14 mouse cellular contexts compared by ENCODE assay signal in genomic region chr11:69849128-69849527, GRCm38 (mm10). TPM values are rescaled to one million over a fixed set of nuclear protein-coding genes. Genes with fewer than 3 reads are reported as not detected.
DNase-seq lines count a peak whose midpoint lies in the region; ATAC-seq and TF ChIP-seq lines count a peak whose summit lies in the region.
"Had no signal": no experiment of that assay in that cellular context is flagged by ENCODE, and none has a peak within 500 bp of the region (broad histone marks: within the 10 kb centered on the region; RNA-seq: fewer than 3 reads in every experiment).

No protein-coding gene starts in this region.

- TF ChIP-seq CTCF in kidney, adult 2 months (conservative IDR thresholded peaks at IDR 0.05; ENCODE audit: insufficient read depth, insufficient read length, low read depth, low read length) = no peak
- TF ChIP-seq CTCF in bone marrow, adult 2 months (IDR thresholded peaks at IDR 0.05; ENCODE audit: control insufficient read depth, insufficient read depth, low read length) = no peak

- peak overlapping the region; percentile 14 for H3K27ac ChIP-seq in forebrain, embryonic 13.5 days
- no peak overlapping the region for H3K27ac ChIP-seq in forebrain, embryonic 10.5 days
- H3K27ac ChIP-seq in kidney, adult 2 months (ENCODE audit: insufficient read depth, low read depth, low read length) = no peak overlapping the region
- H3K27ac ChIP-seq in bone marrow, adult 2 months (ENCODE audit: control insufficient read depth, insufficient read depth, low read depth, low read length, poor library complexity) = peak overlapping the region; percentile 69
- H3K27ac ChIP-seq in liver, embryonic 11.5 days (ENCODE audit: low read depth, low read length) = peak overlapping the region; percentile 16; the same call in 1 of the 2 replicates
- no peak overlapping the region for H3K27ac ChIP-seq in midbrain, embryonic 16.5 days (ENCODE audit: low read length)
- H3K27ac ChIP-seq: neural tube, embryonic 15.5 days had no signal

- no peak for TF ChIP-seq POLR2A in kidney, adult 2 months (IDR thresholded peaks at IDR 0.05; ENCODE audit: low read depth, low read length)
- no peak for TF ChIP-seq POLR2A in bone marrow, adult 2 months (IDR thresholded peaks at IDR 0.05; ENCODE audit: borderline replicate concordance, control insufficient read depth, low read depth, low read length)

- ATAC-seq in forebrain, embryonic 13.5 days = no peak
- no peak for ATAC-seq in liver, embryonic 11.5 days (replicated peaks; ENCODE audit: low FRiP score)
- no peak for ATAC-seq in midbrain, embryonic 16.5 days

- DNase-seq in forebrain, embryonic 10.5 days (ENCODE audit: extremely low spot score, low spot score) = no peak
- peak; percentile 23 for DNase-seq in kidney, adult 2 months
- DNase-seq in kidney, adult 11 months = no peak
- no peak for DNase-seq in liver, embryonic 11.5 days (ENCODE audit: low spot score)
- no peak for DNase-seq in urinary bladder, adult 18-20 months (ENCODE audit: low spot score in 2 of 2)
- DNase-seq: adrenal gland, postnatal 10 days; right cerebral cortex, adult 18-20 months; thymus, postnatal 25 days had no signal

- H3K9me3 ChIP-seq in forebrain, embryonic 13.5 days (replicated peaks) = no peaks in the 10 kb centered on the region
- no peaks in the 10 kb centered on the region for H3K9me3 ChIP-seq in forebrain, embryonic 10.5 days
- H3K9me3 ChIP-seq in liver, embryonic 11.5 days (ENCODE audit: control insufficient read depth, low read length) = no peaks in the 10 kb centered on the region
- no peaks in the 10 kb centered on the region for H3K9me3 ChIP-seq in midbrain, embryonic 16.5 days (replicated peaks; ENCODE audit: control insufficient read depth, low read length, poor library complexity, severe bottlenecking)
- H3K9me3 ChIP-seq: neural tube, embryonic 15.5 days had no signal

- H3K4me1 ChIP-seq in forebrain, embryonic 13.5 days = peaks cover 31% of the 10 kb centered on the region
- peaks cover 56% of the 10 kb centered on the region for H3K4me1 ChIP-seq in forebrain, embryonic 10.5 days
- H3K4me1 ChIP-seq in kidney, adult 2 months (ENCODE audit: control insufficient read depth, insufficient read depth, low read length) = peaks cover 8% of the 10 kb centered on the region; the same call in 1 of the 2 replicates
- H3K4me1 ChIP-seq in bone marrow, adult 2 months (ENCODE audit: control insufficient read depth, insufficient read depth, low read length) = peaks cover 21% of the 10 kb centered on the region
- peaks cover 51% of the 10 kb centered on the region for H3K4me1 ChIP-seq in liver, embryonic 11.5 days (replicated peaks; ENCODE audit: control insufficient read depth, insufficient read depth, low read length)
- H3K4me1 ChIP-seq in midbrain, embryonic 16.5 days (ENCODE audit: control insufficient read depth, insufficient read depth, low read length) = peaks cover 22% of the 10 kb centered on the region

- WGBS in forebrain, embryonic 13.5 days = 91% methylated on average over 9 of the region's 9 CpGs
- 88% methylated on average over 9 of the region's 9 CpGs for WGBS in forebrain, embryonic 10.5 days
- 78% methylated on average over 9 of the region's 9 CpGs for WGBS in kidney, adult 2 months
- WGBS in bone marrow, adult 2 months = 52% methylated on average over 9 of the region's 9 CpGs
- WGBS in liver, embryonic 11.5 days = 78% methylated on average over 9 of the region's 9 CpGs
- 91% methylated on average over 9 of the region's 9 CpGs for WGBS in midbrain, embryonic 16.5 days

- no peak overlapping the region for H3K9ac ChIP-seq in forebrain, embryonic 13.5 days
- H3K9ac ChIP-seq in liver, embryonic 11.5 days (ENCODE audit: low read depth, low read length) = no peak overlapping the region
- H3K9ac ChIP-seq in midbrain, embryonic 16.5 days (ENCODE audit: low read depth, low read length) = no peak overlapping the region
- H3K9ac ChIP-seq: liver, embryonic 14.5 days; neural tube, embryonic 15.5 days had no signal

- no peak overlapping the region for H3K4me3 ChIP-seq in forebrain, embryonic 13.5 days
- H3K4me3 ChIP-seq in forebrain, embryonic 10.5 days = no peak overlapping the region
- no peak overlapping the region for H3K4me3 ChIP-seq in kidney, adult 2 months (ENCODE audit: insufficient read depth, low read depth, low read length)
- no peak overlapping the region for H3K4me3 ChIP-seq in bone marrow, adult 2 months (replicated peaks; ENCODE audit: control insufficient read depth, low read depth, low read length)
- H3K4me3 ChIP-seq in liver, embryonic 11.5 days (ENCODE audit: low read depth, low read length) = no peak overlapping the region
- H3K4me3 ChIP-seq in midbrain, embryonic 16.5 days (ENCODE audit: low read depth, low read length) = no peak overlapping the region
- H3K4me3 ChIP-seq: erythroblast, embryonic 14.5 days; neural tube, embryonic 15.5 days had no signal

- H3K36me3 ChIP-seq in forebrain, embryonic 13.5 days (ENCODE audit: poor library complexity, severe bottlenecking) = peaks cover 43% of the 10 kb centered on the region
- H3K36me3 ChIP-seq in forebrain, embryonic 10.5 days (replicated peaks) = peaks cover 55% of the 10 kb centered on the region
- no peaks in the 10 kb centered on the region for H3K36me3 ChIP-seq in kidney, adult 2 months (ENCODE audit: control insufficient read depth, insufficient read depth, low read length)
- H3K36me3 ChIP-seq in liver, embryonic 11.5 days (ENCODE audit: control insufficient read depth, insufficient read depth, low read length) = peaks cover 24% of the 10 kb centered on the region
- peaks cover 32% of the 10 kb centered on the region for H3K36me3 ChIP-seq in midbrain, embryonic 16.5 days (ENCODE audit: control insufficient read depth, insufficient read depth, low read length)

- no peaks in the 10 kb centered on the region for H3K27me3 ChIP-seq in forebrain, embryonic 13.5 days
- no peaks in the 10 kb centered on the region for H3K27me3 ChIP-seq in forebrain, embryonic 10.5 days (ENCODE audit: poor library complexity, severe bottlenecking)
- no peaks in the 10 kb centered on the region for H3K27me3 ChIP-seq in kidney, adult 2 months (replicated peaks; ENCODE audit: control insufficient read depth, insufficient read depth, low read length)
- no peaks in the 10 kb centered on the region for H3K27me3 ChIP-seq in liver, embryonic 11.5 days (replicated peaks; ENCODE audit: control insufficient read depth, insufficient read depth, low read length)
- H3K27me3 ChIP-seq in midbrain, embryonic 16.5 days (ENCODE audit: control insufficient read depth, insufficient read depth, low read depth, low read length) = no peaks in the 10 kb centered on the region
- H3K27me3 ChIP-seq: neural tube, embryonic 15.5 days had no signal

- H3K4me2 ChIP-seq in forebrain, embryonic 13.5 days = no peak overlapping the region
- H3K4me2 ChIP-seq in liver, embryonic 11.5 days = peak overlapping the region; percentile 15; the same call in 1 of the 2 replicates
- no peak overlapping the region for H3K4me2 ChIP-seq in midbrain, embryonic 16.5 days (ENCODE audit: low read length)
- H3K4me2 ChIP-seq: neural tube, embryonic 15.5 days had no signal

RNA-seq across cellular contexts. Expression of gene Plscr3, which starts 3.0 kb away (rescaled TPM):
- polyA plus RNA-seq in forebrain, embryonic 13.5 days (2015; fragmentation: Nextera tagmentation; extraction: Ambion mirVana) = 44.1 and 45.4 TPM in 2 replicates
- 67.5 and 67.6 TPM in 2 replicates for polyA plus RNA-seq in forebrain, embryonic 10.5 days (2016; fragmentation: Nextera tagmentation; extraction: Ambion mirVana)
- polyA plus RNA-seq in kidney, adult 2 months (2012; rRNA removed) = 57.1 and 63.9 TPM in 2 replicates
- 38.3 and 50.9 TPM in 2 replicates for polyA plus RNA-seq in bone marrow, adult 2 months (2011; ENCODE audit: insufficient read depth, insufficient read length, low replicate concordance, missing spikeins)
- 63.5 and 70.1 TPM in 2 replicates for polyA plus RNA-seq in liver, embryonic 11.5 days (2014; fragmentation: Nextera tagmentation; extraction: Ambion mirVana)
- polyA plus RNA-seq in midbrain, embryonic 16.5 days (2015; fragmentation: Nextera tagmentation; extraction: Ambion mirVana) = 46.3 and 48.1 TPM in 2 replicates

RNA-seq across cellular contexts. Expression of gene Tnk1, which starts 9.4 kb away (rescaled TPM):
- 0.09 and 0.20 TPM in 2 replicates for polyA plus RNA-seq in forebrain, embryonic 13.5 days (2015; fragmentation: Nextera tagmentation; extraction: Ambion mirVana)
- 0.79 and 1.9 TPM in 2 replicates for polyA plus RNA-seq in forebrain, embryonic 10.5 days (2016; fragmentation: Nextera tagmentation; extraction: Ambion mirVana)
- polyA plus RNA-seq in kidney, adult 2 months (2012; rRNA removed) = 7.9 and 9.3 TPM in 2 replicates
- 2.9 and 5.4 TPM in 2 replicates for polyA plus RNA-seq in bone marrow, adult 2 months (2011; ENCODE audit: insufficient read depth, insufficient read length, low replicate concordance, missing spikeins)
- 0.57 and 0.62 TPM in 2 replicates for polyA plus RNA-seq in liver, embryonic 11.5 days (2014; fragmentation: Nextera tagmentation; extraction: Ambion mirVana)
- 0.11 and 0.35 TPM in 2 replicates for polyA plus RNA-seq in midbrain, embryonic 16.5 days (2015; fragmentation: Nextera tagmentation; extraction: Ambion mirVana)

RNA-seq across cellular contexts. Expression of gene Tmem256, which starts 10.8 kb away (rescaled TPM):
- polyA plus RNA-seq in forebrain, embryonic 13.5 days (2015; fragmentation: Nextera tagmentation; extraction: Ambion mirVana) = 340 and 360 TPM in 2 replicates
- 259 and 290 TPM in 2 replicates for polyA plus RNA-seq in forebrain, embryonic 10.5 days (2016; fragmentation: Nextera tagmentation; extraction: Ambion mirVana)
- 513 and 551 TPM in 2 replicates for polyA plus RNA-seq in kidney, adult 2 months (2012; rRNA removed)
- 180 and 202 TPM in 2 replicates for polyA plus RNA-seq in bone marrow, adult 2 months (2011; ENCODE audit: insufficient read depth, insufficient read length, low replicate concordance, missing spikeins)
- 336 and 370 TPM in 2 replicates for polyA plus RNA-seq in liver, embryonic 11.5 days (2014; fragmentation: Nextera tagmentation; extraction: Ambion mirVana)
- 271 and 312 TPM in 2 replicates for polyA plus RNA-seq in midbrain, embryonic 16.5 days (2015; fragmentation: Nextera tagmentation; extraction: Ambion mirVana)

RNA-seq across cellular contexts. Expression of gene Nlgn2, which starts 11.5 kb away (rescaled TPM):
- 16.6 and 17.0 TPM in 2 replicates for polyA plus RNA-seq in forebrain, embryonic 13.5 days (2015; fragmentation: Nextera tagmentation; extraction: Ambion mirVana)
- polyA plus RNA-seq in forebrain, embryonic 10.5 days (2016; fragmentation: Nextera tagmentation; extraction: Ambion mirVana) = 4.7 and 5.2 TPM in 2 replicates
- 6.4 and 7.8 TPM in 2 replicates for polyA plus RNA-seq in kidney, adult 2 months (2012; rRNA removed)
- polyA plus RNA-seq in bone marrow, adult 2 months (2011; ENCODE audit: insufficient read depth, insufficient read length, low replicate concordance, missing spikeins) = 5.3 and 6.0 TPM in 2 replicates
- polyA plus RNA-seq in liver, embryonic 11.5 days (2014; fragmentation: Nextera tagmentation; extraction: Ambion mirVana) = 2.8 and 3.4 TPM in 2 replicates
- 20.6 and 21.5 TPM in 2 replicates for polyA plus RNA-seq in midbrain, embryonic 16.5 days (2015; fragmentation: Nextera tagmentation; extraction: Ambion mirVana)

RNA-seq across cellular contexts. Expression of gene Spem1, which starts 27.1 kb away (rescaled TPM):
- polyA plus RNA-seq in forebrain, embryonic 13.5 days (2015; fragmentation: Nextera tagmentation; extraction: Ambion mirVana) = 0.37 and 0.52 TPM in 2 replicates
- 0.19 TPM in 1 of 2 replicates, not detected in the other for polyA plus RNA-seq in forebrain, embryonic 10.5 days (2016; fragmentation: Nextera tagmentation; extraction: Ambion mirVana)
- polyA plus RNA-seq in kidney, adult 2 months (2012; rRNA removed) = 0.28 and 0.38 TPM in 2 replicates
- polyA plus RNA-seq in bone marrow, adult 2 months (2011; ENCODE audit: insufficient read depth, insufficient read length, low replicate concordance, missing spikeins) = not detected in 2 replicates
- polyA plus RNA-seq in liver, embryonic 11.5 days (2014; fragmentation: Nextera tagmentation; extraction: Ambion mirVana) = not detected in 2 replicates
- polyA plus RNA-seq in midbrain, embryonic 16.5 days (2015; fragmentation: Nextera tagmentation; extraction: Ambion mirVana) = 0.24 and 0.68 TPM in 2 replicates
- polyA plus RNA-seq: erythroblast, embryonic 14.5 days; liver, embryonic 14.5 days had no signal

Comparison
In these comparisons a context has a peak if more than half of its experiments do, and no peak if none do; other contexts are left out.
1. H3K27ac ChIP-seq: peak in forebrain, embryonic 13.5 days (single experiment), bone marrow, adult 2 months (single experiment) and liver, embryonic 11.5 days (single experiment); none in forebrain, embryonic 10.5 days (single experiment), kidney, adult 2 months (single experiment) and midbrain, embryonic 16.5 days (single experiment).